Mouse (Mus musculus) embryonic fibroblast, embryonic 13.5 days (primary cell): Measurements from ENCODE around the gene Gm10697. TPM values are rescaled to one million over a fixed set of nuclear protein-coding genes. Genes with fewer than 3 reads are reported as not detected.
"Not testable (repeated sequence)": the region's sequence is repeated elsewhere in the genome, so short reads cannot be mapped to it uniquely, and the experiment has no call there.

Experiments used
- H3K27ac ChIP-seq: 2 replicates; pipeline ENCODE4 v1.5.1; 2012; ENCODE audit warnings: low read length, control low read depth, inconsistent platforms; ENCODE audit not compliant: insufficient read depth
- H3K4me1 ChIP-seq: 2 replicates; pipeline ENCODE4 v1.6.1; 2011; ENCODE audit warnings: low read length; ENCODE audit not compliant: control insufficient read depth, insufficient read depth
- H3K4me3 ChIP-seq: 2 replicates; pipeline ENCODE4 v1.5.1; 2011; ENCODE audit warnings: mild to moderate bottlenecking, control low read depth, low read length; ENCODE audit not compliant: insufficient read depth
- polyA plus RNA-seq: library from polyadenylated mRNA; stranded (reverse); fragments of >200 nt; gene quantifications from 2 replicates; pipeline ENCODE4 v1.2.4, GENCODE M21; 2011; ENCODE audit warnings: low read depth; ENCODE audit not compliant: missing spikeins, insufficient read length

Gm10697 gene
- not detected in 2 replicates for polyA plus RNA-seq

DNA sequence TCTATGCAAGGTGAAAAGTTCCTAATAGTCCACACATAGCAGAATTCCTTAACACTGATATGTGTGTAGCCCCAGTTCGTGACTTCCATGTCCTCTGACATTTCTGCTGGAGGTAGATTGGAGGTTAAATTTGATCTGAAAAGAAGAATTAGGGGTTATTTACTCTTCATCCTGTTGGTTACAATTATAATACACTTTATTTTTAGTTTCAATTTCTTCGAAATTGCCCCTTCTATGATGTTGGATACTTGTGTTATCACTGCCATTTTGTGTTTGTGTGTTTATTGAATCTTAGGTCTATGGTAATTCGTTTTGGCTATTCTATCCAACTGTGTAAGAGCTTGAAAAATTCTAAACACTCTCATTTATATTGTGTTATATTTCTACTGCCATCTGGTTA, at the start of gene Gm10697:
Gm10697 (minus strand) TSS at position 101 of the 400 bp plus-strand sequence.
- H3K4me1 ChIP-seq, H3K4me3 ChIP-seq, H3K27ac ChIP-seq: not testable (repeated sequence)

DNA sequence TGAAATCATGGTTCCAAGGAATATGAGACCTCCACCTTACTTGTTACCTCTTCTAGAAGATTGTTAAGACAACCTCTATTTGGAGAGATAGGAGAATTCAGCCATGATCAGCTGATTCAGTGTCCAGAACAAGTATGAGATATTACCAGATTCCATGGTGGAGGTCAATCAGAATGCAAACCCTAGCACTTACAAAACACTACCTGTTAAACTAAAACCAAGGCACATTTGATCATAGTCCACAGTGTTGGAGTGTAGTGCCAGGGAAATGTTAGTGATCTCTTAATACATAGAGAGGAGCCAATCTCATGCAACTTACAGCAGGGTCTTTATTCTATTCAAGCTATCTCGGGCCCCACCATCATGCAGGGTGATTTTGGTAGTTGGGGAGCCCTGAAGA, 42.6 kb upstream of the Gm10697 start:
- not testable (repeated sequence) for H3K4me1 ChIP-seq, H3K27ac ChIP-seq, H3K4me3 ChIP-seq

DNA sequence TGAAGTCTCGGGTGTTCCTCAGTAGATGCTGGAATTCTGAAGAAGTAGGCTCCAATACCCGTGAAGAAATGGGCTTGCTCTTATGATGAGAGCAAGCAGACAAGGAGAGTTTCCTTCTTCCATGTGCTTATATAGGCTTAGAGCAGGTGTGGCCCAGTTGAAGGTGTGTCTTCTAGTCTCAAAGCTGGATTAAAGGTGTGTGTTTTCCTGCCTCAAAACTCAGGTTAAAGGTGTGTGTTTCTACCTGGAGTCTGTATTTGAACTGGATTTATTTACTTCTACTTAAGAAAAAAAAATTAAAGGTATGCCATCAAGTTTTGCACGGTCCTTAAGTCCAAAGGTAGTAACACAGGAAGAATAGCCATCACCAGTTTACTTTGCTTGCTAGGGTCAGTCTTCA, 17.7 kb downstream of the Gm10697 start, which contains the start of gene Gm9125:
Gm9125 (minus strand) TSS at position 101 of the 400 bp plus-strand sequence.
- not testable (repeated sequence) for H3K27ac ChIP-seq, H3K4me3 ChIP-seq, H3K4me1 ChIP-seq

DNA sequence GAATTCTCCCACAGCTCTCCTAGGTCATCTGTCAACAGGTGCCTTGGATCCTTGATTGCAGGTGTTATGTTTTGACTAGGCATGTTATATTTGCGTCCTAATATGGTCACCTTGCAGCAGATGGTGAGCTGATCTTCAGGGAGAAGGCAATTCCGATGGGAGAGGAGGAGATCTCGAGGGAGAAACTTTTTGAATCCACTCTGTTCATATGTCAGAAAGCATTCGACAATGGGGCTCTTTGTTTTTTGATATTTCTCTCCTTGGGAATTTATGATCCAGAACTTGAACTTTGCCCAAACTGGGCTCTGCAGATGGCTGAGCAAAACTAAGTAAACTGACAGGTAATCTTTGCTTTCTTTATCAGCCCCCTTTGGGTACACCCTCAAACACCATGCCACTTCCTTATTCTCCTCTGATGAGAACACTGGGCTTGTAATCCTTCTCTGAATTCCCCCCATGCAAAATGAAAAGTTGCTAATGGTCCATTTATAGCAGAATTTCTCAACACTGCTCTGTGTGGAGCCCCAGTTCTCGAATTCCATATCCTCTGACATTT, 22.8 kb downstream of the Gm10697 start:
- H3K4me3 ChIP-seq, H3K27ac ChIP-seq, H3K4me1 ChIP-seq: not testable (repeated sequence)

DNA sequence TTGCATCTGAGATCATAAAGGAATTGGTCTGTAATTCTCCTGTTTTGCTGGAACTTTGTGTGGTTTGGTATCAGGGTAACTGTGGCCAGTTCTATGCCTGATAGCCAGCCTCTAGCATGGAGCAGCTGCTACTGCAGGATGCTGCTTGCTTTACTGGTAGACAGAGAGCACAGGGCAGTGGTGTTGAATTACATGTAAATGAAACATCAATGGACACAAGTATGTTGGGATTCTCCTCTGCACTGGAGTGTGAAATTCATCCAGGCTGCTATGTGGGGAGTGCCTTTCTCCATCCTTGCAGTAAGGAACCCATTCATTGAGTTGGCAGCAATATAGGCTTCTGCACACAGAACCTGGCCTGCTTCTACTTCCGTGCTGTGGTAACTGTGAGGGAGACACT, 34.2 kb downstream of the Gm10697 start:
- H3K4me1 ChIP-seq, H3K4me3 ChIP-seq, H3K27ac ChIP-seq: not testable (repeated sequence)

DNA sequence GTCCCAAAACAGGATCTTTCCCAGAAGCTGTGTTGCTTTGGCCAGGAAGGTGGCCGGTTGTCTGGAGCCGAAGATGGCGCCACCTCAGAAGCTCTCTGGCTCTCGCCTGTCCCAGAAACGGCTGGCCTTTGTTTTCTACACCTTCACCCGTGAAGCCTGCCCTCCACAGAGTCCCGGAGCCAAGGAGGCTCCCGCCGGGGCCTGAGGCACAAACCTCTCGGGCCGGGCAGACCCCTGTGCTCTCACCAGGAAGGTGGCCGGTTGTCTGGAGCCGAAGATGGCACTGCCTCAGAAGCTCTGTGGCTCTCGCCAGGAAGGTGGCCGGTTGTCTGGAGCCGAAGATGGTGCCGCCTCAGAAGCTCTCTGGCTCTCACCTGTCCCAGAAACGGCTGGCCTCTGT, 38.0 kb downstream of the Gm10697 start:
- H3K27ac ChIP-seq, H3K4me3 ChIP-seq, H3K4me1 ChIP-seq: not testable (repeated sequence)

Other genes starting within 250 kb of the Gm10697 start
- not detected in 2 replicates for gene Tdpoz3, start 246.6 kb downstream of the Gm10697 start, polyA plus RNA-seq
- gene Gm9117, start 129.1 kb downstream of the Gm10697 start, polyA plus RNA-seq: not detected in 2 replicates
- gene Tdpoz5, start 111.3 kb downstream of the Gm10697 start, polyA plus RNA-seq: not detected in 2 replicates
- not detected in 2 replicates for gene Gm9125, start 17.8 kb downstream of the Gm10697 start, polyA plus RNA-seq
- gene Gm10696, start 105.5 kb upstream of the Gm10697 start, polyA plus RNA-seq: not detected in 2 replicates
- not detected in 2 replicates for gene Gm5286, start 124.1 kb upstream of the Gm10697 start, polyA plus RNA-seq
- not detected in 2 replicates for gene Gm4778, start 191.4 kb upstream of the Gm10697 start, polyA plus RNA-seq
- 9.6 and 10.6 TPM in 2 replicates for gene Them4, start 237.4 kb upstream of the Gm10697 start, polyA plus RNA-seq